Mouse (Mus musculus) liver, embryonic 14.5 days (tissue): ENCODE results near the gene Muc3. TPM values are rescaled to one million over a fixed set of nuclear protein-coding genes. Genes with fewer than 3 reads are reported as not detected.

Source experiments
- ATAC-seq: fragments of 200-750 bp; cut with Nextera tagmentation; 2 replicates; pipeline ENCODE4 v1.8.0; 2017; ENCODE audit warnings: moderate number of reproducible peaks, mild to moderate bottlenecking, moderate library complexity; ENCODE audit not compliant: insufficient read depth
- DNase-seq, 3 experiments: peaks; one replicate each; pipeline ENCODE4 v3.0.0-alpha.2; 2012 to 2013; ENCODE audit warnings: low read depth in 3 of 3, low spot score in 3 of 3
- H3K27ac ChIP-seq: fragments of 300-500 bp; sonication (generic); 2 replicates; pipeline ENCODE4 v1.5.1; 2014; ENCODE audit warnings: moderate library complexity, mild to moderate bottlenecking, control low read depth, inconsistent platforms
- H3K27me3 ChIP-seq: fragments of 300-500 bp; sonication (generic); 2 replicates; pipeline ENCODE4 v1.6.1; 2014; ENCODE audit warnings: mild to moderate bottlenecking, low read length, moderate library complexity; ENCODE audit not compliant: control insufficient read depth, insufficient read depth
- H3K36me3 ChIP-seq: fragments of 300-500 bp; sonication (generic); replicated peaks from 2 replicates; pipeline ENCODE4 v1.6.1; 2014; ENCODE audit warnings: low read depth; ENCODE audit not compliant: control insufficient read depth, insufficient read depth
- H3K4me1 ChIP-seq, 2 experiments: fragments of 200-500 bp in 1 of 2; fragments of 300-500 bp in 1 of 2; sonication (generic) in 1 of 2; replicated peaks; 2 replicates each; pipeline ENCODE4 v1.6.1; 2012 to 2014; ENCODE audit warnings: antibody characterized with exemption in 1 of 2, inconsistent platforms in 1 of 2, low read length in 1 of 2; ENCODE audit not compliant: control insufficient read depth in 2 of 2, insufficient read depth in 2 of 2
- H3K4me2 ChIP-seq: fragments of 300-500 bp; sonication (generic); 2 replicates; pipeline ENCODE4 v1.6.1; 2014; ENCODE audit warnings: low read depth, mild to moderate bottlenecking, control low read depth, moderate library complexity
- H3K4me3 ChIP-seq, 2 experiments: fragments of 200-500 bp in 1 of 2; fragments of 300-500 bp in 1 of 2; sonication (generic) in 1 of 2; 2 replicates each; pipeline ENCODE4 v1.5.1; 2012 to 2014; ENCODE audit warnings: low read depth in 2 of 2, low read length in 2 of 2, mild to moderate bottlenecking in 2 of 2, control low read depth in 1 of 2, inconsistent platforms in 1 of 2, moderate library complexity in 1 of 2; ENCODE audit not compliant: insufficient read depth in 1 of 2
- H3K9ac ChIP-seq: fragments of 300-500 bp; sonication (generic); replicated peaks from 2 replicates; pipeline ENCODE4 v1.6.1; 2014; ENCODE audit warnings: mild to moderate bottlenecking, control low read depth, moderate library complexity
- H3K9me3 ChIP-seq: fragments of 300-500 bp; sonication (generic); 2 replicates; pipeline ENCODE4 v1.6.1; 2016; ENCODE audit warnings: low read length, mixed read lengths; ENCODE audit not compliant: control insufficient read depth
- CTCF ChIP-seq: IDR thresholded peaks from 2 replicates; pipeline ENCODE4 v1.5.1; 2016; ENCODE audit warnings: antibody characterized with exemption, low read depth, control low read depth
- EP300 ChIP-seq: IDR thresholded peaks from 2 replicates; pipeline ENCODE4 v1.6.1; 2016; ENCODE audit warnings: antibody characterized with exemption, low read depth
- WGBS: fragments of 180-500 bp; shearing (Covaris S2); extraction: QIAGEN DNeasy Blood & Tissue Kit; methylation state at CpG from one replicate; pipeline ENCODE4 v1.1.7; 2014; ENCODE audit not compliant: insufficient replicate concordance; 5-methylcytosine and 5-hydroxymethylcytosine counted together
- polyA plus RNA-seq, 2 experiments: library from polyadenylated mRNA; depleted of rRNA in 1 of 2; stranded (reverse) in 1 of 2; unstranded in 1 of 2; fragments of >200 nt; fragmentation: Nextera tagmentation in 1 of 2; extraction: Ambion mirVana in 1 of 2; gene quantifications; 2 replicates each; pipeline versions ENCODE4 v1.2.1 to v1.2.3; 2012 to 2014

Gene Muc3
- polyA plus RNA-seq, 2 experiments: not detected

- H3K27me3 ChIP-seq: no peaks in the 10 kb centered on the region
- no peak overlapping the region for H3K4me2 ChIP-seq
- H3K4me3 ChIP-seq: no peak overlapping the region
- H3K9ac ChIP-seq: no peak overlapping the region
- H3K27ac ChIP-seq: no peak overlapping the region
- WGBS: 56% methylated on average over 2 of the region's 2 CpGs
- no peaks in the 10 kb centered on the region for H3K36me3 ChIP-seq
- ATAC-seq (no peak), DNase-seq (no peak)
- no peak for TF ChIP-seq EP300
- TF ChIP-seq CTCF: no peak
- no peaks in the 10 kb centered on the region for H3K4me1 ChIP-seq
- peaks cover 25% of the 10 kb centered on the region for H3K9me3 ChIP-seq
These were observed 3.5 kb upstream of the Muc3 start for GRCm38 (mm10) chr5:137152623-137153022.

DNA sequence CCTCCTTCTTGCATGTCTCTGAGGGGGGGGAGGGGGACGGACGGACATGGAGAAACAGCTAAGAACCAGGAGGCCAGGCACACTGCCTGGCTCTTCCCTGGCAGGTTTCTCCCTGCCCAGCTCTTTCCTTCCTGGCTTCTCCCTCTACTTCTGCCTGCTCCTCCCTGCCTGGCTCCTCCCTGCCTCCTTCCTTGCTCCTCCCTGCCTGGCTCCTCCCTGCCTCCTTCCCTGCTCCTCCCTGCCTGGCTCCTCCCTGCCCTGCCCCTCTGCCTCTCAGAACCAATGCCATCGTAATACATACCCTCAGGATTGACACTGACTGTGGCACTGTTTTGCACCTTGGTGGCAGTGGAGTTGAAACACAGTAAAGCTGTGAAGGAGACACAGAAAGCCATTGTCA, 8.3 kb downstream of the Muc3 start:
- no peak for DNase-seq
- 7% methylated on average over 3 of the region's 3 CpGs for WGBS
- no peak for ATAC-seq

DNA sequence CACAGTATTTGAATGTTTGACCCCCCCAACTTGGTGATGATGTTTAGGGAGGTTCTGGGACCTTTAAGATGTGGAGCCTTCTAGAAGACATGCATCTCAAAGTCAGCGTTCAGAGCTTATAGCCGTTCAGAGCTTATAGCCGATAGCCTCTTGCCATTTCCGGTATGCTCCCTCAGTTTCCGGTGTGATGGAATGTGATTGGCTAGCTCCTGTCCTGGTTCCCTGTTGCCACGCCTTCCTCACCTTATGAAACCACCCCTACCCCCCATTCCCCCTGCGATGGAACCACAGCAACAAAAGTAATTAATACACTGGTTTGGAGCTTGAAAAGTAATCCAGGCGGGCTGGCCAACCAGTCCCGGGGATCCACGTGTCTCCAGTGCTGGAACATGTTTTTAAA, 10.1 kb downstream of the Muc3 start:
- H3K4me3 ChIP-seq: no peak overlapping the region
- H3K9ac ChIP-seq: no peak overlapping the region
- H3K27ac ChIP-seq: no peak overlapping the region
- no peaks in the 10 kb centered on the region for H3K36me3 ChIP-seq
- no peaks in the 10 kb centered on the region for H3K9me3 ChIP-seq
- WGBS: 62% methylated on average over 10 of the region's 10 CpGs
- H3K4me2 ChIP-seq: no peak overlapping the region
- ATAC-seq (no peak), DNase-seq (no peak)
- H3K4me1 ChIP-seq: no peaks in the 10 kb centered on the region
- TF ChIP-seq CTCF (no peak), EP300 (no peak)
- H3K27me3 ChIP-seq: no peaks in the 10 kb centered on the region

More for the DNA sequence above, 8.3 kb downstream of the Muc3 start:
- H3K27ac ChIP-seq: no peak overlapping the region
- no peak overlapping the region for H3K9ac ChIP-seq
- no peaks in the 10 kb centered on the region for H3K9me3 ChIP-seq
- H3K4me2 ChIP-seq: no peak overlapping the region
- TF ChIP-seq EP300 (no peak), CTCF (no peak)
- no peaks in the 10 kb centered on the region for H3K27me3 ChIP-seq
- H3K4me1 ChIP-seq: no peaks in the 10 kb centered on the region
- H3K36me3 ChIP-seq: no peaks in the 10 kb centered on the region
- H3K4me3 ChIP-seq: no peak overlapping the region

DNA sequence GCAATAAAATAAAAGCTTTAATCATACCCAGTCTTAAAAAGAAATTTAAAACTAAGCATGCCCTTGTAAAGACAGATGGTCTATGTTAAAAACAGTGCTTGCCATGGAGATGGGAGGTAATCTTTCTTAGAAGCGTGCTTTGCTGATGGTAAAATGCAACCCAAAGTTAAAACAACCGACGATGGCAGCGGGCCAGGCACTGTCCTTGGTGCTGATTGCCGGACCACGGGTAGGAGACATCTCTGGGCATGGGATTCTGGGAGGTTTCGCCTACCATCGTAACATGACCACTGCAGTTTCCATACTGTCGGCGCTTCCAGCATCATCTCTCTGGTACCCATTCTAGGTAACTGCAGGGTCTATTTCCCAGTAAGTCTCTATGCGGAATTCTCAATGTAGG, 14.2 kb downstream of the Muc3 start:
- TF ChIP-seq CTCF (no peak), EP300 (no peak)
- H3K9ac ChIP-seq: no peak overlapping the region
- no peaks in the 10 kb centered on the region for H3K4me1 ChIP-seq
- WGBS: 27% methylated on average over 11 of the region's 11 CpGs
- DNase-seq (no peak), ATAC-seq (no peak)
- H3K4me3 ChIP-seq: no peak overlapping the region
- H3K36me3 ChIP-seq: no peaks in the 10 kb centered on the region
- H3K4me2 ChIP-seq: no peak overlapping the region
- no peak overlapping the region for H3K27ac ChIP-seq
- no peaks in the 10 kb centered on the region for H3K27me3 ChIP-seq
- no peaks in the 10 kb centered on the region for H3K9me3 ChIP-seq

- H3K9me3 ChIP-seq: no peaks in the 10 kb centered on the region
- no peak overlapping the region for H3K4me3 ChIP-seq
- ATAC-seq (no peak), DNase-seq (peak in 1 of 3 experiments; percentile 34)
- 2% methylated on average over 3 of the region's 3 CpGs for WGBS
- no peak overlapping the region for H3K27ac ChIP-seq
- no peaks in the 10 kb centered on the region for H3K4me1 ChIP-seq
- H3K4me2 ChIP-seq: no peak overlapping the region
- H3K9ac ChIP-seq: no peak overlapping the region
- H3K36me3 ChIP-seq: no peaks in the 10 kb centered on the region
- no peaks in the 10 kb centered on the region for H3K27me3 ChIP-seq
- TF ChIP-seq CTCF (peak; percentile 86), EP300 (no peak)
These were observed 17.6 kb downstream of the Muc3 start for GRCm38 (mm10) chr5:137131490-137131889.

DNA sequence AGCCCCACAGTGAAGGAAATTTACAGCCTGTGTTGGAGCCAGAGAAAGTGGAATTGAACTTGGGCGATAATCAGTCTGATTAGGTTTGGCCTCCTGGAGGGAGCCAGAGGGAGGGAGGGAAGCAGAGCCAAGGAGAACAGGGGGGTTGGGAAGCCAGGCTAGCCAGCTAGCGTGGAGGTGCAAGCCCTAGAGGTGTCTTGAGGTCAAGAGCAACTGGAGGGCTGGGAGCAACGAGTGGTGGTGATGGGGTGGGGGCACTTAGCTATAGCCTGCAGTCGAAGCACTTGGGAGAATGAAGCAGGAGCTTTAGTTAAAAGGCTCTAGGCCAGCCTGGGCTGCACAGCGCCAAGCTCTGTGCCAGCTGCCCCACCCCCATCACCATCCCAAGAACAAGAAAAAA, 19.8 kb downstream of the Muc3 start:
- TF ChIP-seq EP300 (no peak), CTCF (no peak)
- Histone ChIP-seq H3K4me3 (no peak overlapping the region), H3K4me1 (no peaks in the 10 kb centered on the region), H3K27ac (no peak overlapping the region), H3K9ac (no peak overlapping the region), H3K9me3 (no peaks in the 10 kb centered on the region), H3K36me3 (no peaks in the 10 kb centered on the region), H3K4me2 (no peak overlapping the region), H3K27me3 (no peaks in the 10 kb centered on the region)
- DNase-seq (no peak), ATAC-seq (no peak)
- 28% methylated on average over 5 of the region's 5 CpGs for WGBS
